Mouse (Mus musculus) thymus, adult 2 months (tissue): ENCODE results near the gene Mthfd1l. TPM values are rescaled to one million over a fixed set of nuclear protein-coding genes. Genes with fewer than 3 reads are reported as not detected.

Source experiments
- DNase-seq: peaks from one replicate; pipeline ENCODE4 v3.0.0; 2021
- H3K27ac ChIP-seq: fragments of 200-500 bp; 2 replicates; pipeline ENCODE4 v1.5.1; 2012; ENCODE audit warnings: low read length, control low read depth; ENCODE audit not compliant: control insufficient read depth, insufficient read depth
- H3K27me3 ChIP-seq: fragments of 200-500 bp; 2 replicates; pipeline ENCODE4 v1.6.1; 2012; ENCODE audit warnings: mild to moderate bottlenecking, low read length, moderate library complexity, mixed read lengths; ENCODE audit not compliant: control insufficient read depth, insufficient read depth
- H3K36me3 ChIP-seq: fragments of 200-500 bp; 2 replicates; pipeline ENCODE4 v1.6.1; 2012; ENCODE audit warnings: mild to moderate bottlenecking, low read length, moderate library complexity; ENCODE audit not compliant: control insufficient read depth, insufficient read depth
- H3K4me1 ChIP-seq: fragments of 200-500 bp; replicated peaks from 2 replicates; pipeline ENCODE4 v1.6.1; 2012; ENCODE audit warnings: low read length; ENCODE audit not compliant: control insufficient read depth, insufficient read depth
- H3K4me3 ChIP-seq: fragments of 200-500 bp; 2 replicates; pipeline ENCODE4 v1.5.1; 2012; ENCODE audit warnings: mild to moderate bottlenecking, low read length, control low read depth, moderate library complexity; ENCODE audit not compliant: control insufficient read depth, insufficient read depth
- CTCF ChIP-seq: fragments of 200-500 bp; IDR thresholded peaks from 2 replicates; pipeline ENCODE4 v1.5.1; 2012; ENCODE audit warnings: mild to moderate bottlenecking, control low read depth, low read length, moderate library complexity, borderline replicate concordance; ENCODE audit not compliant: control insufficient read depth, poor library complexity, insufficient read depth; ENCODE audit errors: extremely low read depth
- POLR2A ChIP-seq: fragments of 200-500 bp; IDR thresholded peaks from 2 replicates; pipeline ENCODE4 v1.6.1; 2012; ENCODE audit warnings: mild to moderate bottlenecking, low read length, control low read depth, moderate library complexity; ENCODE audit not compliant: control insufficient read depth, poor library complexity, insufficient read depth; ENCODE audit errors: extremely low read depth
- WGBS: fragments of 180-500 bp; shearing (Covaris S2); methylation state at CpG from one replicate; pipeline ENCODE4 v1.1.7; 2018; 5-methylcytosine and 5-hydroxymethylcytosine counted together
- polyA plus RNA-seq: library from polyadenylated mRNA; depleted of rRNA; stranded (reverse); fragments of >200 nt; gene quantifications from 2 replicates; pipeline ENCODE4 v1.2.3, GENCODE M21; 2012

The Mthfd1l gene
- polyA plus RNA-seq, 1 experiment, result 8.7 TPM

- no peak for TF ChIP-seq POLR2A
- no peak for TF ChIP-seq CTCF
- Histone ChIP-seq H3K36me3 (no peaks in the 10 kb centered on the region), H3K27me3 (no peaks in the 10 kb centered on the region), H3K4me3 (no peak overlapping the region), H3K27ac (no peak overlapping the region), H3K4me1 (peaks cover 8% of the 10 kb centered on the region)
- 89% methylated on average over 12 of the region's 12 CpGs for WGBS
- no peak for DNase-seq
Measured at GRCm38 (mm10) chr10:4151862-4152776, 179.2 kb downstream of the Mthfd1l start.

GRCm38 (mm10) chr10:4153031-4153430 lies 180.1 kb downstream of the Mthfd1l start:
- peaks cover 8% of the 10 kb centered on the region for H3K4me1 ChIP-seq
- no peak for DNase-seq
- no peak overlapping the region for H3K4me3 ChIP-seq
- no peak overlapping the region for H3K27ac ChIP-seq
- H3K27me3 ChIP-seq, result no peaks in the 10 kb centered on the region
- no peaks in the 10 kb centered on the region for H3K36me3 ChIP-seq
- no peak for TF ChIP-seq CTCF
- no peak for TF ChIP-seq POLR2A
- 95% methylated on average over 4 of the region's 4 CpGs for WGBS

GRCm38 (mm10) chr10:4154035-4154434 lies 181.1 kb downstream of the Mthfd1l start:
- TF ChIP-seq POLR2A (no peak), CTCF (no peak)
- H3K36me3 ChIP-seq, result no peaks in the 10 kb centered on the region
- H3K4me3 ChIP-seq, result no peak overlapping the region
- WGBS, result 95% methylated on average over 6 of the region's 6 CpGs
- no peak overlapping the region for H3K27ac ChIP-seq
- no peaks in the 10 kb centered on the region for H3K27me3 ChIP-seq
- no peak for DNase-seq
- H3K4me1 ChIP-seq, result peaks cover 8% of the 10 kb centered on the region

GRCm38 (mm10) chr10:4155521-4155920 lies 182.6 kb downstream of the Mthfd1l start:
- 57% methylated on average over 5 of the region's 5 CpGs for WGBS
- Histone ChIP-seq H3K4me3 (no peak overlapping the region), H3K4me1 (peaks cover 8% of the 10 kb centered on the region), H3K27me3 (no peaks in the 10 kb centered on the region), H3K36me3 (no peaks in the 10 kb centered on the region), H3K27ac (no peak overlapping the region)
- DNase-seq, result no peak
- TF ChIP-seq CTCF (no peak), POLR2A (no peak)

- WGBS, result 96% methylated on average over 5 of the region's 5 CpGs
- no peaks in the 10 kb centered on the region for H3K36me3 ChIP-seq
- no peak for DNase-seq
Measured at GRCm38 (mm10) chr10:4158533-4158932, 185.6 kb downstream of the Mthfd1l start.

GRCm38 (mm10) chr10:4159541-4160090 lies 186.7 kb downstream of the Mthfd1l start:
- H3K27ac ChIP-seq, result no peak overlapping the region
- no peaks in the 10 kb centered on the region for H3K27me3 ChIP-seq
- H3K4me1 ChIP-seq, result peaks cover 6% of the 10 kb centered on the region
- no peak for TF ChIP-seq POLR2A
- TF ChIP-seq CTCF, result no peak
- DNase-seq, result no peak
- WGBS, result 94% methylated on average over 8 of the region's 8 CpGs
- no peaks in the 10 kb centered on the region for H3K36me3 ChIP-seq
- no peak overlapping the region for H3K4me3 ChIP-seq

More at GRCm38 (mm10) chr10:4158533-4158932, 185.6 kb downstream of the Mthfd1l start:
- Histone ChIP-seq H3K4me3 (no peak overlapping the region), H3K27me3 (no peaks in the 10 kb centered on the region), H3K4me1 (peaks cover 6% of the 10 kb centered on the region), H3K27ac (no peak overlapping the region)
- TF ChIP-seq POLR2A (no peak), CTCF (no peak)

GRCm38 (mm10) chr10:4160242-4160785 lies 187.4 kb downstream of the Mthfd1l start:
- Histone ChIP-seq H3K27me3 (no peaks in the 10 kb centered on the region), H3K4me1 (peaks cover 6% of the 10 kb centered on the region), H3K27ac (no peak overlapping the region), H3K4me3 (no peak overlapping the region), H3K36me3 (no peaks in the 10 kb centered on the region)
- TF ChIP-seq POLR2A (no peak), CTCF (no peak)
- DNase-seq, result no peak
- WGBS, result 96% methylated on average over 13 of the region's 13 CpGs
